Comparison of ENCODE assay signal across 9 mouse cellular contexts in the genomic region with DNA sequence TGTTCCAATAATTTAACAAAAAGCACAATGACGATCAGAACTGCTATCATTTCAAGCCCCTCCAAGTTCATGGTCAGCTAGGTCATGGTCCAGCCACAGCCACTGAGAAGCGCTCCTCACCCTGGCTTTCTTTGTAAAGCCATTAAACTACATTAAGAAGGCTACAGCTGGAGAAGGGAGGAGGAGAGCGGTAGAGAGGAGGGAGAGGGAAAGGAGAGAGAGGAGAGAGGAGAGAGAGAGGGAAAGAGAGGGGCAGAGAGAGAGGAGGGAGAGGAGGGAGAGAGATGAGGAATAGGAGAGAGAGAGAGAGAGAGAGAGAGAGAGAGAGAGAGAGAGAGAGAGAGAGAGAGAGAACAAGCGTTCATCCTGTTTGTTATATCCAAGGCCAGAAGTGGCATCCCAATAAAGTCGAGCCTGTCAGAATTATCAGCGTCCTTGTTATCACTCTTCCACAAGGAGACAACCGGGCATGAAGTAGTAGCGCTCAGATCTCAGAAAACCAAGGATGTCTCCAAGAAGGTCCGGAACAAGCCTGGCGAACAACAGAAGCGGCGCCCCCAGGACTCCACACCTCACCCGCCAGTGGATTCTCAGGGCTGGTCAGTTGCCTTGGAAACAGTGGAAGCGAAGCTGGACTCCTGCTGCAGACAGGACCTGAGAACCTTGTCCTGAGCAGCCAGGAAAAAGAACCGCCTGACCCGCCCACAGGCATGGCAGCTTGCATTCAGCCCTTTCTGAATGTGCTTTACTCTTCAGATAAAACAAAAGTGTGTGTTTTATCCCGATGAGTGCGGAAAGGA.
DNase-seq lines count a peak whose midpoint lies in the region; ATAC-seq lines count a peak whose summit lies in the region.
"Had no signal": no experiment of that assay in that cellular context is flagged by ENCODE, and none has a peak within 500 bp of the region (broad histone marks: within the 10 kb centered on the region; RNA-seq: fewer than 3 reads in every experiment).

No protein-coding gene starts in this region.

- ATAC-seq in heart, embryonic 11.5 days (replicated peaks; ENCODE audit: insufficient number of reproducible peaks, low FRiP score, low TSS enrichment): peak; percentile 46; the same call in 1 of the 2 replicates
- ATAC-seq in embryonic facial prominence, embryonic 13.5 days (ENCODE audit: insufficient number of reproducible peaks, insufficient read depth, low FRiP score, low TSS enrichment, low read depth): 0 out of 2 replicates have a peak, but pooled peaks have one; percentile 26
- peak; percentile 27; the same call in 1 of the 2 replicates for ATAC-seq in stomach, embryonic 15.5 days (ENCODE audit: insufficient read depth, low FRiP score, low read depth)

- no peaks in the 10 kb centered on the region for H3K9me3 ChIP-seq in heart, embryonic 11.5 days (replicated peaks; ENCODE audit: control insufficient read depth, low read length)
- H3K9me3 ChIP-seq in embryonic facial prominence, embryonic 13.5 days: no peaks in the 10 kb centered on the region
- no peaks in the 10 kb centered on the region for H3K9me3 ChIP-seq in stomach, embryonic 15.5 days
- H3K9me3 ChIP-seq: megakaryocyte, embryonic 14.5 days had no signal

- no peaks in the 10 kb centered on the region for H3K36me3 ChIP-seq in heart, embryonic 11.5 days (ENCODE audit: control insufficient read depth, insufficient read depth, low read length)
- no peaks in the 10 kb centered on the region for H3K36me3 ChIP-seq in embryonic facial prominence, embryonic 13.5 days
- H3K36me3 ChIP-seq in stomach, embryonic 15.5 days: no peaks in the 10 kb centered on the region

- no peak overlapping the region for H3K27ac ChIP-seq in heart, embryonic 11.5 days (ENCODE audit: low read depth, low read length)
- no peak overlapping the region for H3K27ac ChIP-seq in embryonic facial prominence, embryonic 13.5 days
- H3K27ac ChIP-seq in stomach, embryonic 15.5 days: no peak overlapping the region

- peak overlapping the region; percentile 67 for H3K4me2 ChIP-seq in heart, embryonic 11.5 days
- peak overlapping the region; percentile 60 for H3K4me2 ChIP-seq in embryonic facial prominence, embryonic 13.5 days
- H3K4me2 ChIP-seq in stomach, embryonic 15.5 days: peak overlapping the region; percentile 62

- WGBS in heart, embryonic 11.5 days (ENCODE audit: insufficient replicate concordance): 9% methylated on average over 18 of the region's 18 CpGs
- WGBS in embryonic facial prominence, embryonic 13.5 days: 10% methylated on average over 18 of the region's 18 CpGs
- 10% methylated on average over 17 of the region's 18 CpGs for WGBS in stomach, embryonic 15.5 days

- DNase-seq in heart, adult 18-20 months: no peak
- peak; percentile 19 for DNase-seq in adrenal gland, postnatal 14 days
- DNase-seq in kidney, postnatal 4 days: peak; percentile 7 to 14
- DNase-seq in lung, postnatal 4 days: peak; percentile 7 to 25
- DNase-seq in B cell, adult 2 months: no peak

- no peaks in the 10 kb centered on the region for H3K4me1 ChIP-seq in heart, embryonic 11.5 days (ENCODE audit: control insufficient read depth, insufficient read depth, low read length)
- H3K4me1 ChIP-seq in embryonic facial prominence, embryonic 13.5 days: peaks cover 4% of the 10 kb centered on the region; the same call in 1 of the 2 replicates
- no peaks in the 10 kb centered on the region for H3K4me1 ChIP-seq in stomach, embryonic 15.5 days
- H3K4me1 ChIP-seq: megakaryocyte, embryonic 14.5 days had no signal

- H3K4me3 ChIP-seq in heart, embryonic 11.5 days (ENCODE audit: low read depth, low read length): peak overlapping the region; percentile 28
- peak overlapping the region; percentile 34 for H3K4me3 ChIP-seq in embryonic facial prominence, embryonic 13.5 days
- peak overlapping the region; percentile 31 for H3K4me3 ChIP-seq in stomach, embryonic 15.5 days (replicated peaks)
- H3K4me3 ChIP-seq: megakaryocyte, embryonic 14.5 days had no signal

- H3K27me3 ChIP-seq in heart, embryonic 11.5 days (ENCODE audit: control insufficient read depth, insufficient read depth, low read length): no peaks in the 10 kb centered on the region
- H3K27me3 ChIP-seq in embryonic facial prominence, embryonic 13.5 days: no peaks in the 10 kb centered on the region
- no peaks in the 10 kb centered on the region for H3K27me3 ChIP-seq in stomach, embryonic 15.5 days (replicated peaks)
- H3K27me3 ChIP-seq: megakaryocyte, embryonic 14.5 days had no signal

- H3K9ac ChIP-seq in heart, embryonic 11.5 days (ENCODE audit: low read depth, low read length): 0 out of 2 replicates have a peak overlapping the region, but pooled peaks have one; percentile 34
- H3K9ac ChIP-seq in embryonic facial prominence, embryonic 13.5 days: peak overlapping the region; percentile 52; the same call in 1 of the 2 replicates
- H3K9ac ChIP-seq in stomach, embryonic 15.5 days: no peak overlapping the region

Comparison
In these comparisons a context has a peak if more than half of its experiments do, and no peak if none do; other contexts are left out.
1. DNase-seq: peak in adrenal gland, postnatal 14 days (single experiment), kidney, postnatal 4 days (2 of 2) and lung, postnatal 4 days (2 of 2); none in heart, adult 18-20 months (0 of 2) and B cell, adult 2 months (0 of 2).
2. Peak in every context shown above with its lines, with median percentiles within 50 percentile points of each other: ATAC-seq, H3K4me2 ChIP-seq and H3K4me3 ChIP-seq.